Mouse (Mus musculus): Measurements from ENCODE around the gene Foxp1. TPM values are rescaled to one million over a fixed set of nuclear protein-coding genes. Genes with fewer than 3 reads are reported as not detected.
A peak's percentile ranks its signal among the peaks of the same experiment; 100 is the strongest.

Gene Foxp1
- total and polyA plus RNA-seq, 3 experiments, result 16.1 to 42.0 TPM; not detected in 1

DNA sequence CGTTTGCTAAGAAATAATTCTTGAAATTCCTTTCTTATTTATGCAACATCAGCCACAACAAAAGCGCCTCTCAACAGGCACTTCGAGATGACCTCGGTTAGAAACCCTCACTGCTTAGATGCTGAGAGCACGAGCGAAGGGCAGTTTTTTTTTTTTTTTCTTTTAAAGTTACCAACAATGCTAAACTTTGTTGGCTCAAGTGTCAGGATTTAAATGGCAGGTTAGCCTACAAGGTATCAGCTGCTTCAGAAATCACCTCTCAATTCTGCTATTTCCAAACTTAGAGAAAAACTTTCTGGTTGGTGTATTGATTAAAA is 493.6 kb downstream of the Foxp1 start:
- TF ChIP-seq ZNF384 (IDR thresholded peaks at IDR 0.05; ENCODE audit: low read depth, low read length), result peak; percentile 73
- TF ChIP-seq EP300 (IDR thresholded peaks at IDR 0.05; ENCODE audit: low read depth in 1 of 2, low read length in 2 of 2), result no peak
- peaks cover 14% of the 10 kb centered on the region for H3K79me2 ChIP-seq (ENCODE audit: control insufficient read depth, insufficient read depth, low read length, poor library complexity)
- peak overlapping the region; percentile 36 for H3K27ac ChIP-seq (ENCODE audit: control insufficient read depth, low read depth, low read length)
- H3K36me3 ChIP-seq (ENCODE audit: control insufficient read depth in 1 of 2, insufficient read depth in 2 of 2, low read length in 2 of 2), result peaks cover 0 to 32% of the 10 kb centered on the region in 2 experiments; a peak in 2 of 4 replicates
- H3K9ac ChIP-seq (ENCODE audit: control insufficient read depth, low read depth, low read length, poor library complexity, severe bottlenecking), result peak overlapping the region; percentile 93
- H3K4me1 ChIP-seq (ENCODE audit: control insufficient read depth in 1 of 2, insufficient read depth in 2 of 2, low read length in 2 of 2), result peaks cover 0 to 13% of the 10 kb centered on the region in 2 experiments
- H3K27me3 ChIP-seq (ENCODE audit: control insufficient read depth in 1 of 2, insufficient read depth in 2 of 2, low read length in 2 of 2), result no peaks in the 10 kb centered on the region
- no peak for DNase-seq (ENCODE audit: low read depth, low spot score)
- peak overlapping the region; percentile 66 to 70 for H3K4me3 ChIP-seq (ENCODE audit: control insufficient read depth in 1 of 2, insufficient read depth in 1 of 2, low read depth in 2 of 2, low read length in 2 of 2)
- H3K9me3 ChIP-seq (replicated peaks; ENCODE audit: insufficient read depth, low read length), result no peaks in the 10 kb centered on the region

DNA sequence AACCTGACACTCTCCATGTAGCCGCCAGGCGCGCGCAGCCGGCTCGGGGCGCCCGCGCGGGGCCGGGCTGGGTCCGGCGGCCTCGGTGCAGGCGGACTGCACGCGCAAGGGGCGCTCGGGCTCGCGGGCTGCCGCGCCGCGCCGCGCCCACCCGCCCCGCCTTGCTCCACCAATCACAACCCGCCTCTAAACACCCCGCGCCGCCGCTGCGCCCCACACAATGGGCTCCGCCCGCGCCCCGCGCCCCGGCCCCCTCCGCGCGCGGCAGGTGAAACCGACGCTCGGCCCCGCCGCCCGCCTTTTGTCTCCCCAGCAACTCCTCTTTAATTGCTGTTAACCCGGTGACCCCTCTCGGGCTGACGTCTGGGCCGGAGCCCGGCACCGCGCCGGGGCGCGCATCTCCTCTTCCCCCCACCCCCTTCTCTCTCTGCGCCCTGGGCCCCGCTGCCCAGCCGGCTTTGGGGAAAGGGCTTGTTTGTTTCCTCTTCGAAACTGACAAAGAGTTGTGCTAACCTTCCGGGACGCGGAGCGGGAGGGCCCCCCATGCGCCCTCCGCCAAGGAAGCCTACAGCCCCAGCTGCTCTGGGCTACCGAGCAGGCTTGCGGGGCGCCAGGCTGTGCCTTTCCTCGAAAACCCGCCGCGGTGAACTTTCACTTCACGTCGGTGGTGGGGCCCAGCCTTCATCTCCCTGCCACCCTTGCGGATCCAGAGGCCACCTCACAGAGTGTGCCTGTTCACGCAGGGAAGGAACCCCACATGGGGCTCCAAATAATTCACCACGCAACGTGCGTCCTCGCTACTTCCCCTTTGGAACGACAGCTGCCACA is 494.1 kb downstream of the Foxp1 start:
- peak; percentile 77 for DNase-seq (ENCODE audit: low read depth, low spot score)
- Histone ChIP-seq H3K27ac (ENCODE audit: control insufficient read depth, low read depth, low read length) (peak overlapping the region; percentile 70), H3K79me2 (ENCODE audit: control insufficient read depth, insufficient read depth, low read length, poor library complexity) (peaks cover 17% of the 10 kb centered on the region), H3K9me3 (replicated peaks; ENCODE audit: insufficient read depth, low read length) (no peaks in the 10 kb centered on the region), H3K9ac (ENCODE audit: control insufficient read depth, low read depth, low read length, poor library complexity, severe bottlenecking) (peak overlapping the region; percentile 93), H3K27me3 (ENCODE audit: control insufficient read depth in 1 of 2, insufficient read depth in 2 of 2, low read length in 2 of 2) (no peaks in the 10 kb centered on the region), H3K4me3 (ENCODE audit: control insufficient read depth in 1 of 2, insufficient read depth in 1 of 2, low read depth in 2 of 2, low read length in 2 of 2) (peak overlapping the region; percentile 70 to 79), H3K36me3 (ENCODE audit: control insufficient read depth in 1 of 2, insufficient read depth in 2 of 2, low read length in 2 of 2) (peaks cover 0 to 32% of the 10 kb centered on the region in 2 experiments; a peak in 2 of 4 replicates), H3K4me1 (ENCODE audit: control insufficient read depth in 1 of 2, insufficient read depth in 2 of 2, low read length in 2 of 2) (peaks cover 0 to 13% of the 10 kb centered on the region in 2 experiments)
- TF ChIP-seq UBTF (IDR thresholded peaks at IDR 0.05; ENCODE audit: borderline replicate concordance, insufficient read depth, low read depth, low read length) (0 out of 2 replicates have a peak, but pooled peaks have one; percentile 60), EP300 (IDR thresholded peaks at IDR 0.05; ENCODE audit: low read depth in 1 of 2, low read length in 2 of 2) (no peak), CHD2 (IDR thresholded peaks at IDR 0.05; ENCODE audit: low read length) (no peak), USF1 (IDR thresholded peaks at IDR 0.05; ENCODE audit: low read depth, low read length) (no peak), MYB (IDR thresholded peaks at IDR 0.05; ENCODE audit: low read depth, low read length) (no peak), SMC3 (IDR thresholded peaks at IDR 0.05; ENCODE audit: low read depth, low read length) (no peak), ZKSCAN1 (IDR thresholded peaks at IDR 0.05; ENCODE audit: low read depth, low read length) (no peak), RAD21 (IDR thresholded peaks at IDR 0.05; ENCODE audit: low read depth, low read length) (no peak), POLR2AphosphoS2 (IDR thresholded peaks at IDR 0.05; ENCODE audit: low read length) (no peak), ZC3H11A (IDR thresholded peaks at IDR 0.05; ENCODE audit: low read depth, low read length) (no peak), TAL1 (IDR thresholded peaks at IDR 0.05; ENCODE audit: low read length) (no peak), NELFE (IDR thresholded peaks at IDR 0.05; ENCODE audit: low read depth, low read length) (peak; percentile 16; the same call in 1 of the 2 replicates), E2F4 (IDR thresholded peaks at IDR 0.05; ENCODE audit: borderline replicate concordance, low read depth, low read length) (no peak), CTCF (IDR thresholded peaks at IDR 0.05 in 2 of 3, conservative IDR thresholded peaks at IDR 0.05 in 1 of 3; ENCODE audit: control insufficient read depth in 1 of 3, insufficient read depth in 1 of 3, low read depth in 2 of 3, low read length in 3 of 3, poor library complexity in 1 of 3, severe bottlenecking in 1 of 3) (no peak), BHLHE40 (IDR thresholded peaks at IDR 0.05; ENCODE audit: borderline replicate concordance, low read depth, low read length) (no peak), RCOR1 (IDR thresholded peaks at IDR 0.05; ENCODE audit: low read depth, low read length) (no peak), ZMIZ1 (IDR thresholded peaks at IDR 0.05; ENCODE audit: low read depth, low read length) (no peak), POLR2A (IDR thresholded peaks at IDR 0.05; ENCODE audit: control insufficient read depth in 1 of 2, insufficient read depth in 1 of 2, low read depth in 1 of 2, low read length in 2 of 2, poor library complexity in 1 of 2) (peak in 1 of 2 experiments; percentile 45; a peak in 1 of 4 replicates), TCF12 (IDR thresholded peaks at IDR 0.05; ENCODE audit: low read depth, low read length) (no peak), ELF1 (IDR thresholded peaks at IDR 0.05; ENCODE audit: low read depth, low read length) (no peak), CHD1 (IDR thresholded peaks at IDR 0.05; ENCODE audit: low read depth, low read length) (no peak), ZNF384 (IDR thresholded peaks at IDR 0.05; ENCODE audit: low read depth, low read length) (no peak), POLR2AphosphoS5 (IDR thresholded peaks at IDR 0.05; ENCODE audit: borderline replicate concordance, low read depth, low read length) (no peak), USF2 (IDR thresholded peaks at IDR 0.05; ENCODE audit: borderline replicate concordance in 1 of 2, insufficient read depth in 1 of 2, low read depth in 1 of 2, low read length in 2 of 2) (no peak), MAX (IDR thresholded peaks at IDR 0.05; ENCODE audit: low read length) (peak; percentile 69), MAZ (IDR thresholded peaks at IDR 0.05; ENCODE audit: low read depth, low read length) (peak; percentile 14; the same call in 1 of the 2 replicates), NRF1 (IDR thresholded peaks at IDR 0.05; ENCODE audit: insufficient read depth, low read depth, low read length, poor library complexity, severe bottlenecking) (no peak), TBP (IDR thresholded peaks at IDR 0.05; ENCODE audit: low read depth, low read length) (no peak), MAFK (IDR thresholded peaks at IDR 0.05; ENCODE audit: borderline replicate concordance, low read depth, low read length) (no peak), JUND (IDR thresholded peaks at IDR 0.05; ENCODE audit: low read depth, low read length) (no peak)

Measured in MEL (cell line).